Mouse (Mus musculus): Measurements from ENCODE around the gene Lck. TPM values are rescaled to one million over a fixed set of nuclear protein-coding genes. Genes with fewer than 3 reads are reported as not detected.
A peak's percentile ranks its signal among the peaks of the same experiment; 100 is the strongest.

The Lck gene
- total RNA-seq, 2 experiments from 2014 or later = 11.6 to 12.8 TPM

DNA sequence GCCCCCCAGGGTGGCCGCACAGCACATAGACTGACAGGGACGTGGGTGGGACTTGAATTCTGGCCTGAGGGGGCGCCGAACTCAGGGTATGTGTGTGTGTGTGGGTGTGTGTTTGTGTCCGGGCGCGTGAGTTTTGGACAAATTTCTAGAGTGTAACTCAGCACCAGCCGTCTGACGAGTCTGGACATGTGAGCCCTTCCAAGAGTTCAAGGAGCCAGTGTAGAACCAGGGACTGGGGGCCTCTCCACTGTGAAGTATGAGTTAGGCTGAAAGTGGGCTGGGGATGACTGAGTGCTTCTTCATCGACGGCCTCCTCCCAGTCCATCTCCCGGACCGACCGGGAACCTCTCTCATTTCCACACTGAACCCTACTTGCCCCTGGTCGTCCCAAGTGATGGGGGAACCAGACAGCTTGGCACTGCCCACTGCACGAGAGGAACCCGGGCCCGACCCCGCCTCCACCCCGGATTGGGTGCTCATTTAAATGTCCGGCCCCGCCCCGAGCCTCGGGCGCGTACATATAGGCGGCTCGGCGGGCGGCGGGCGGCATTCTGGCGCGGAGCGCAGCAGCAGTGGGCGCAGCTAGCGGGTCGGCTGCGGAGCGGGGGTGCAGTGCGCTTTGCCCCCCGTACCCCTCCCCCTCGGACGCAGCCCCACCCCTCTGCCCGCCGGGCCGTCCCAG lies 60.2 kb downstream of the Lck start, which contains the start of gene Marcksl1:
Gene Marcksl1, plus strand, starts transcription at position 496 of the 682 bp plus-strand sequence.
- ATAC-seq (replicated peaks; ENCODE audit: low FRiP score, low TSS enrichment, poor library complexity, severe bottlenecking) = peak; percentile 77

GRCm38 (mm10) chr4:129511413-129512096 lies 61.9 kb downstream of the Lck start:
- ATAC-seq (replicated peaks; ENCODE audit: low FRiP score, low TSS enrichment, poor library complexity, severe bottlenecking) = no peak

DNA sequence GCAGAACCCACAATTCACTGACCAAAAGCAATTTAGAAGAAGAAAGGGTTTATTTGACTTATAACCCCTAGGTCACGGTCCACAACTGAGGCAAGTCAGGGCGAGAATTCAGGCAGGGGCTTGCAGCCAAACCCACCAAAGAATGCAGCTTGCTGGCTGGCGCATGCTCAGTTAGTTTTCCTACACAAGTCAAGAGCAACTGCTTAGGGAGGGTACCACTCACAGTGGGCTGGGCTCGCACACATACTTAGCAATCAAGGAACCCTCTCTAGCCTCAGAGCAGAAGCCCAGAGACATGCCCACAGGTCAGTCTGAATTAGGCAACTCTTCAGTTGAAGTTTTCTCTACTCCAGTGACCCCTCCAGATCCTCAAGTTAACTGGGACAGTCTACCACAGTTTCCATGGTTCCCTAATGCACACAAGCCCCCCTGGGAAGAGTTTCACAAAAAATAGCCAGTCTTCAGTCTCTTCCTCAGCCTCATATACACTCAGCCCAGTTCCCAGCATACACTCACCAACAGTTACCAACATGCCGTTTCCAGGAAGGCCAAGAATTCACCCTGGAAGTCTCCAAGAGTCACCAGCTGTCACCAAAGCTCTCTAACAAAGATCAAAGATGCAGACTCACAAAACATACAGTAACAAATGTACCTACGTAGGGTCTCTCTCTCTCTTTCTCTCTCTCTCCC lies 62.6 kb downstream of the Lck start:
- ATAC-seq (replicated peaks; ENCODE audit: low FRiP score, low TSS enrichment, poor library complexity, severe bottlenecking) = no peak

DNA sequence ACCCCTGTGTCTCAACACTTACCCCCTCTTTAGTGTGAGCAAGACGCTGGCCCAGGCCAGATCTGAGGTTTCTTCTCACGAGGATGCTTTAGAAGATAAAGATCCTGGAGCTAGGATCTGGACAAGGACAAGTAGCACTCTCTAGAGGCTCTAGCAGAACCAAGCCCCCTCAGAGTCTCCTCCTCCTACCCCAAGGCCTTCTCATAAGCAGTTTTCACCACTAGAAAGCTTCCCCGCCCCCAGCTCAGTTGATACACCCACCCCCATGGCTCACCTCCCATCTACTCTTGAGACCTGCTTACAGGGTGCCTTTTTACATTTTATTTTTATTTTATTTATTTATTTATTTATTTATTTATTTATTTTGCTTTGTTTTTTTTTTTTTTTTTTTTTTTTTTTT lies 63.8 kb downstream of the Lck start:
- no peak for ATAC-seq (replicated peaks; ENCODE audit: low FRiP score, low TSS enrichment, poor library complexity, severe bottlenecking)

- no peak for ATAC-seq (replicated peaks; ENCODE audit: low FRiP score, low TSS enrichment, poor library complexity, severe bottlenecking)
Observed at GRCm38 (mm10) chr4:129508834-129509600, 64.4 kb downstream of the Lck start.

DNA sequence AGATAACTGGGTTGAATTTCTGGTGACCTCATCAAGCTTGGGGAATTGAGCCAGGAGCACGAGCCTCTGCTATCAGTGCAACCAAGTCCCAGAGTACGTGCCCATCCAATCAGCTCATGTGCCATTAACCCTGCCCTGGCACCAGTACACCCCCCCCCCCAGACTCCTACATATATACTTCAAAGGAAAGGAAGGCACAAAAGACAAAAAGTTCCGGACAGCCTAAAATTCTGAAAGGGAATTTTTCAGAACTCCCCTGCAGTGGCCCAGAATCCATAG lies 65.3 kb downstream of the Lck start:
- ATAC-seq (replicated peaks; ENCODE audit: low FRiP score, low TSS enrichment, poor library complexity, severe bottlenecking) = peak; percentile 42

DNA sequence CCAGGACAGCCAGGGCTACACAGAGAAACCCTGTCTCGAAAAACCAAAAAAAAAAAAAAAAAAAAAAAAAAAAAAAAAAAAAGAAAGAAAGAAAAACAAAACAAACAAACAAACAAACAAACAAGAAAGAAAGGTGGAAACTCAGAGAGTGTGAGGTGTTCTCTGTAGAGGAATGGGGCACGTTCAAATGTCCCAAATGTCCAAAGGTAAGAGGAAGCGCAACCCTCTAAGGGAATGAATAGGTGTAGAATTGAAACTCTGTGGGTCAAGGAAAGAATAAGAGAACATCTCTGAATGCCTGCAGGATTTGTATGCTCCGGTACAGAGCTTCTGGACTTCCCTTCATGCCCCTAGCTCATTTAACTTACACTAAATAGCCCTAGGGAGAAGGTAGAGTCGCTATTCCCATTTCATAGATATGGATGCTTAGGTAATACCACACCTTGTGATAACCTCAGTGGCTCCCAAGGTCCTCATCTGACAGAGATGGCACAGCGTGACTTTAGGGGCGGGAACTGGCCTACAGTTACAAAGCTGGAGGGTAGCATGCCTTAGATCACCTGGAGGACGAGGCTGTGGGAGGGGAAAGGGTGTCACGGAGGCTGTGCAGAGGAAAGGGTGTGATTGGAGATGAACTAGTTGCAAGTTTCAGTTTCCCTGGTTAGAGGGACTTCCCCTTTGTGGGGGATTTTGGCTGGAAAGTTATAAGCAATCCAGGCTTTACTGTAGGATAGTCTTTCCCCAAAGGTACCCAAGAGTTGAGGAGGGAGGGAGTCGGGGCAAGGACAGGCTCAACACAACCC lies 65.8 kb downstream of the Lck start:
- peak; percentile 8; the same call in 1 of the 2 replicates for ATAC-seq (replicated peaks; ENCODE audit: low FRiP score, low TSS enrichment, poor library complexity, severe bottlenecking)

- no peak for ATAC-seq (replicated peaks; ENCODE audit: low FRiP score, low TSS enrichment, poor library complexity, severe bottlenecking)
Observed at GRCm38 (mm10) chr4:129505511-129505910, 67.9 kb downstream of the Lck start.

DNA sequence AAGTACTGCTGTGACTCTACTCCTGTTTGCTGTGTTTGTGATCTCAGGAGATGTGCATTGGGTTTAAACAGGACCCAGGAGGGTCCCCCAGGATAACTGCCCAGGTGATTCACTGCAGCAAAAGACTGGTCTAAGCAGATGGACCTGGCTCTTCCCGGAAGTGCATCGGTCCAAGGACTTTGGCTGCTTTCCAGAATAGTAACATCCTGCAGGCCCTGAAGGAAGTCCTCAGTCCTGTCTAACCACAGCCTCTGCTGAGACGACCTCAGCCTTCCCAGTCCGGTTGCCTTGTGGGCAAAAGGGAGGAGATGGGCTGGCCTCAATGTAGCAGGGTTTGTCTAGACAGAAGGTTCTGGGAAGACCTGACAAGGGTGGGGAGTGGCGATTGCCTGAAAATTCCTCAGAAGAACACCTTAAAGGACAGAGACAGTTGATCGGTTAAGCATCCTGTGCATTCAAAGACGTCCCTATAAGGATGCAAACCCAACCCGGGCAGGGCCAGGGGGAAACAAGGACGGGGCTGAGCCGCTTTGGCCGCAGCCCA lies 70.5 kb downstream of the Lck start:
- ATAC-seq (replicated peaks; ENCODE audit: low FRiP score, low TSS enrichment, poor library complexity, severe bottlenecking) = no peak

DNA sequence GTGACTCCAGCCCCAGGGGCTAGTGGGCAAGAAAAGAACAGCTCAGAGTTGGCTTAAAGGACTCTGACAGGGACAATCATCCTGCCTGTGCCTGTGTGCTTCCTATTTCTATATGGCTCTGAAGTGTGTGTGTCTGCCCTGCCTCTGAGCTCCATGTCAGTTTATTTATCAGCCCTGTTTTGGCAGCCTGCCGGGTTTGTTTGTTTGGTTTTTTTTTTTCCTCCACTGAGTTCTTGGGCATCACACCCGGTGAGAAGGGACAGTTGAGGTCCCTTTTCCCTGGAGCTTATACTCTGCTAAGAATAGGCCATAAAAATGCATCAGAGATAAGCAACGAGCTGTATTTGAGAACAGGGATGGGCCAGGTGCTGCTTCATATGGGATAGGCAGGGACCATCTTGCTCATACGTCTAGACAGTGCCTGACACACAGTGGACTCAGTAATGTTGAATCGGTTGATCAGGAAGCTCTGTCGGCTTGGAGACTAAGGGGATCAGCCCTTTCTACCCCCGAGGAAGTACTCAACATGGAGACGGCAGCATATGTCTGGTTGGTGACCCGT lies 71.0 kb downstream of the Lck start:
- no peak for ATAC-seq (replicated peaks; ENCODE audit: low FRiP score, low TSS enrichment, poor library complexity, severe bottlenecking)

- peak; percentile 62 for ATAC-seq (replicated peaks; ENCODE audit: low FRiP score, low TSS enrichment, poor library complexity, severe bottlenecking)
Observed at GRCm38 (mm10) chr4:129500607-129501566, 72.6 kb downstream of the Lck start.

DNA sequence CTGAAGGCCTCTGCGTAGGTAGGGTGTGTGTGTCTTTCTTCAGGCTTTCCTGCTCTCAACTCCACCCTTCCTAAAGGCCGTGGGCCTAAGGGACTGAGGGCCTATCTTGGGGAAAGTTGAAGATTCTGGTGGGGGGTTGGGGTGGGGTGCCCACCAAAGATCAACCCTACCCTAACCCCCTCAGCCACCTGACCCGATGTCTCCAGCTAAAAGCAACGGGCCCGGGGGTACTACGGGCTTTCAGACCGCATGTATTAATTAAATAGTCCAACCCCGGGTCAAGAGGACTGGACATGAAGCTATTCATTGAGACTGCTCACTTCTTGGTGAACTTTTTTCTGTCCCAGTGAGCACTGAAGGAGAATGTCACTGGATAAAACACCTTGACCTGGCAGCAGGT lies 73.4 kb downstream of the Lck start:
- ATAC-seq (replicated peaks; ENCODE audit: low FRiP score, low TSS enrichment, poor library complexity, severe bottlenecking) = no peak

- ATAC-seq (replicated peaks; ENCODE audit: low FRiP score, low TSS enrichment, poor library complexity, severe bottlenecking) = no peak
Observed at GRCm38 (mm10) chr4:129498941-129499340, 74.5 kb downstream of the Lck start.

Other genes starting within 250 kb of the Lck start
- 128 and 189 TPM in 2 replicates for gene Rbbp4, start 238.3 kb downstream of the Lck start, total RNA-seq (2014; fragmentation: Nextera tagmentation)
- 92.8 and 105 TPM in 2 replicates for gene Rbbp4, start 238.3 kb downstream of the Lck start, total RNA-seq (2017)
- gene Zbtb8os, start 237.9 kb downstream of the Lck start, total RNA-seq (2014; fragmentation: Nextera tagmentation) = 26.6 and 41.9 TPM in 2 replicates
- gene Zbtb8os, start 237.9 kb downstream of the Lck start, total RNA-seq (2017) = 52.6 and 60.8 TPM in 2 replicates
- 4.4 and 6.9 TPM in 2 replicates for gene Zbtb8a, start 195.5 kb downstream of the Lck start, total RNA-seq (2014; fragmentation: Nextera tagmentation)
- 13.3 and 22.2 TPM in 2 replicates for gene Zbtb8a, start 195.5 kb downstream of the Lck start, total RNA-seq (2017)
- gene Zbtb8b, start 132.8 kb downstream of the Lck start, total RNA-seq (2014; fragmentation: Nextera tagmentation) = not detected in 2 replicates
- gene Zbtb8b, start 132.8 kb downstream of the Lck start, total RNA-seq (2017) = 0.05 TPM in 1 of 2 replicates, not detected in the other
- gene Bsdc1, start 112.1 kb downstream of the Lck start, total RNA-seq (2014; fragmentation: Nextera tagmentation) = 36.1 and 36.3 TPM in 2 replicates
- gene Bsdc1, start 112.1 kb downstream of the Lck start, total RNA-seq (2017) = 31.3 and 52.3 TPM in 2 replicates
- not detected in 2 replicates for gene Tssk3, start 82.6 kb downstream of the Lck start, total RNA-seq (2014; fragmentation: Nextera tagmentation)
- gene Tssk3, start 82.6 kb downstream of the Lck start, total RNA-seq (2017) = not detected in 2 replicates
- gene Fam229a, start 82.5 kb downstream of the Lck start, total RNA-seq (2014; fragmentation: Nextera tagmentation) = not detected in 2 replicates
- gene Fam229a, start 82.5 kb downstream of the Lck start, total RNA-seq (2017) = not detected in 2 replicates
- gene Marcksl1, start 60.1 kb downstream of the Lck start, total RNA-seq (2014; fragmentation: Nextera tagmentation) = 29.9 and 30.4 TPM in 2 replicates
- gene Marcksl1, start 60.1 kb downstream of the Lck start, total RNA-seq (2017) = 41.4 and 48.3 TPM in 2 replicates
- gene Hdac1, start 30.9 kb downstream of the Lck start, total RNA-seq (2014; fragmentation: Nextera tagmentation) = 136 and 147 TPM in 2 replicates
- gene Hdac1, start 30.9 kb downstream of the Lck start, total RNA-seq (2017) = 72.7 and 76.2 TPM in 2 replicates
- gene Fam167b, start 4.9 kb upstream of the Lck start, total RNA-seq (2014; fragmentation: Nextera tagmentation) = not detected in 2 replicates
- not detected in 2 replicates for gene Fam167b, start 4.9 kb upstream of the Lck start, total RNA-seq (2017)
- 425 and 431 TPM in 2 replicates for gene Eif3i, start 27.0 kb upstream of the Lck start, total RNA-seq (2014; fragmentation: Nextera tagmentation)
- 323 and 412 TPM in 2 replicates for gene Eif3i, start 27.0 kb upstream of the Lck start, total RNA-seq (2017)
- gene Tmem234, start 27.0 kb upstream of the Lck start, total RNA-seq (2014; fragmentation: Nextera tagmentation) = 116 and 126 TPM in 2 replicates
- 89.9 and 120 TPM in 2 replicates for gene Tmem234, start 27.0 kb upstream of the Lck start, total RNA-seq (2017)
- gene Dcdc2b, start 40.6 kb upstream of the Lck start, total RNA-seq (2014; fragmentation: Nextera tagmentation) = not detected in 2 replicates
- 11.0 TPM in 1 of 2 replicates, not detected in the other for gene Dcdc2b, start 40.6 kb upstream of the Lck start, total RNA-seq (2017)
- gene Iqcc, start 45.5 kb upstream of the Lck start, total RNA-seq (2014; fragmentation: Nextera tagmentation) = 26.8 and 31.8 TPM in 2 replicates
- gene Iqcc, start 45.5 kb upstream of the Lck start, total RNA-seq (2017) = 14.6 and 18.7 TPM in 2 replicates
- 31.0 and 63.2 TPM in 2 replicates for gene Ccdc28b, start 50.3 kb upstream of the Lck start, total RNA-seq (2014; fragmentation: Nextera tagmentation)
- 26.9 and 54.5 TPM in 2 replicates for gene Ccdc28b, start 50.3 kb upstream of the Lck start, total RNA-seq (2017)
- gene Txlna, start 67.4 kb upstream of the Lck start, total RNA-seq (2014; fragmentation: Nextera tagmentation) = 48.2 and 49.9 TPM in 2 replicates
- 81.8 and 103 TPM in 2 replicates for gene Txlna, start 67.4 kb upstream of the Lck start, total RNA-seq (2017)
- gene Kpna6, start 99.1 kb upstream of the Lck start, total RNA-seq (2014; fragmentation: Nextera tagmentation) = 36.1 and 38.6 TPM in 2 replicates
- gene Kpna6, start 99.1 kb upstream of the Lck start, total RNA-seq (2017) = 25.1 and 39.0 TPM in 2 replicates
- gene Tmem39b, start 123.2 kb upstream of the Lck start, total RNA-seq (2014; fragmentation: Nextera tagmentation) = 26.6 and 31.7 TPM in 2 replicates
- gene Tmem39b, start 123.2 kb upstream of the Lck start, total RNA-seq (2017) = 6.0 and 7.6 TPM in 2 replicates
- 99.6 and 107 TPM in 2 replicates for gene Khdrbs1, start 168.7 kb upstream of the Lck start, total RNA-seq (2014; fragmentation: Nextera tagmentation)
- 103 and 112 TPM in 2 replicates for gene Khdrbs1, start 168.7 kb upstream of the Lck start, total RNA-seq (2017)
- 168 and 313 TPM in 2 replicates for gene Ptp4a2, start 237.6 kb upstream of the Lck start, total RNA-seq (2014; fragmentation: Nextera tagmentation)
- 419 and 540 TPM in 2 replicates for gene Ptp4a2, start 237.6 kb upstream of the Lck start, total RNA-seq (2017)

Data from megakaryocyte-erythroid progenitor cell, adult 5-6 weeks (primary cell).